Mouse (Mus musculus) hindbrain, embryonic 16.5 days (tissue): ENCODE data around the gene Fkbp4. TPM values are rescaled to one million over a fixed set of nuclear protein-coding genes. Genes with fewer than 3 reads are reported as not detected.

ENCODE experiments used
- ATAC-seq: fragments of 200-750 bp; cut with Nextera tagmentation; 2 replicates; pipeline ENCODE4 v1.8.0; 2017; ENCODE audit warnings: moderate TSS enrichment, moderate library complexity
- H3K27ac ChIP-seq: fragments of 300-500 bp; sonication (generic); 2 replicates; pipeline ENCODE4 v1.5.1; 2014; ENCODE audit warnings: low read depth, mild to moderate bottlenecking, control low read depth, low read length, moderate library complexity
- H3K27me3 ChIP-seq: fragments of 300-500 bp; sonication (generic); replicated peaks from 2 replicates; pipeline ENCODE4 v1.6.1; 2014; ENCODE audit warnings: low read length; ENCODE audit not compliant: control insufficient read depth, insufficient read depth
- H3K36me3 ChIP-seq: fragments of 300-500 bp; sonication (generic); 2 replicates; pipeline ENCODE4 v1.6.1; 2014; ENCODE audit warnings: mild to moderate bottlenecking, low read length, moderate library complexity, mixed read lengths; ENCODE audit not compliant: control insufficient read depth, insufficient read depth
- H3K4me1 ChIP-seq: fragments of 300-500 bp; sonication (generic); 2 replicates; pipeline ENCODE4 v1.6.1; 2014; ENCODE audit warnings: low read depth, low read length; ENCODE audit not compliant: control insufficient read depth, insufficient read depth
- H3K4me2 ChIP-seq: fragments of 300-500 bp; sonication (generic); 2 replicates; pipeline ENCODE4 v1.6.1; 2014; ENCODE audit warnings: mild to moderate bottlenecking, low read length, control low read depth, moderate library complexity
- H3K4me3 ChIP-seq: fragments of 300-500 bp; sonication (generic); 2 replicates; pipeline ENCODE4 v1.5.1; 2014; ENCODE audit warnings: mild to moderate bottlenecking, low read length, control low read depth, moderate library complexity
- H3K9ac ChIP-seq: fragments of 300-500 bp; sonication (generic); 2 replicates; pipeline ENCODE4 v1.6.1; 2014; ENCODE audit warnings: low read depth, mild to moderate bottlenecking, control low read depth, low read length, moderate library complexity
- H3K9me3 ChIP-seq: fragments of 300-500 bp; sonication (generic); 2 replicates; pipeline ENCODE4 v1.6.1; 2014; ENCODE audit warnings: mild to moderate bottlenecking, low read length, moderate library complexity; ENCODE audit not compliant: control insufficient read depth
- WGBS: fragments of 180-500 bp; shearing (Covaris S2); extraction: QIAGEN DNeasy Blood & Tissue Kit; methylation state at CpG from one replicate; pipeline ENCODE4 v1.1.7; 2014; 5-methylcytosine and 5-hydroxymethylcytosine counted together
- polyA plus RNA-seq: library from polyadenylated mRNA; unstranded; fragments of >200 nt; fragmentation: Nextera tagmentation; extraction: Ambion mirVana; gene quantifications from 2 replicates; pipeline ENCODE4 v1.2.1, GENCODE M21; 2015

Gene Fkbp4
- polyA plus RNA-seq, result 341 and 344 TPM in 2 replicates

DNA sequence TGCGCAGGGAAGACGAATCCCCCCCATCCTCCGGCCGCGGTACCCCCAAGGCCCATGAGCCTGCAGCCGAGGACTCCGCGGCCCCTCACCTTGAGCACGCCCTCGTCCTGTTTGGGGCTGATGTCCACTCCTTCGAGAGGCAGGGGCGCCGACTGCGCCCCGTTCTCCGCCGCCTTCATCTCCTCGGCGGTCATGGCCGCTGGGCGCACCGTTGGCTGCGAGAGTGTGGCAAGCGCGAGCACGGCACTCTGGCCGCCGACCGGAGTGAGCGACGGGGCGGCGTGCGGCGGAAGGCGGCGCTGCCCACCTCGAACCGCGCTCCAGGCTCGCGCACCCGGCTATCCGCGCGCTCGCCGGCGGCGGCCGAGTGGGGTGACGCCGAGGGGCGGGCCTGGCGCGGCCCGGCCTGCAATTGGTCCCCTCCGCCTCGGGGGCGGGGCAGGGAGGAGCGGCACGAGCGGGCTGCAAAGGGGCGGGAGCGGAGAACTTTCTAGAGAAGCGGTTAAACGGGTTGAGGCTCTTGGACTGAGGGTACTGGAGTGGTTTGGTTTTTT is at the start of gene Fkbp4:
Gene Fkbp4 (minus strand): TSS at position 361 of the 554 bp plus-strand sequence.
- H3K4me2 ChIP-seq, result peak within 1 kb of the TSS; percentile 82
- under 1% methylated on average over 60 of the region's 67 CpGs for WGBS
- H3K4me3 ChIP-seq, result peak within 1 kb of the TSS; percentile 90
- H3K9me3 ChIP-seq, result no peaks in the 10 kb centered on the region
- H3K9ac ChIP-seq, result peak within 1 kb of the TSS; percentile 98
- H3K36me3 ChIP-seq, result peaks cover 21% of the 10 kb centered on the region
- H3K27me3 ChIP-seq, result no peaks in the 10 kb centered on the region
- peak within 1 kb of the TSS; percentile 94 for H3K27ac ChIP-seq
- ATAC-seq, result peak; percentile 95
- H3K4me1 ChIP-seq, result peaks cover 14% of the 10 kb centered on the region

DNA sequence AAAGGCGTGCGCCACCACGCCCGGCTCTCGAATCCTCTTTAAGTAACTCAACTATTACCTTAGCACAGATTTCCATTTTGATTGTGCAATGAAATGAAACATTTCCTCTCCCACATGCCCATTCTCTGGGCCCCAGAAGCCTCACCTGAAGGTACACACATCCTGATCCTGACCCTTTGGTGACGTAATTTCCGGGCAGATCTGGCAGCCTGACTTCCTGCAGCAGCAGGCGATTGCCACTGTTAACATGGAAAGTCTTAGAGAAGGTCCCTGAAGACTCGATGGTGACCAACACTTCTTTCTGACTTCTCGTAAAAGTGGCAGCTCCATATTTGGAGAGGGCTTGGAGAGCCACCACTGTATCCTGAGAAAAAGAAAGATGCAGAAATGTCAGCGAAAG is 49.3 kb upstream of the Fkbp4 start:
- H3K9ac ChIP-seq, result no peak overlapping the region
- H3K27me3 ChIP-seq, result no peaks in the 10 kb centered on the region
- H3K4me2 ChIP-seq, result no peak overlapping the region
- no peak for ATAC-seq
- no peak overlapping the region for H3K4me3 ChIP-seq
- no peaks in the 10 kb centered on the region for H3K4me1 ChIP-seq
- no peaks in the 10 kb centered on the region for H3K9me3 ChIP-seq
- no peak overlapping the region for H3K27ac ChIP-seq
- 96% methylated on average over 11 of the region's 11 CpGs for WGBS
- no peaks in the 10 kb centered on the region for H3K36me3 ChIP-seq

DNA sequence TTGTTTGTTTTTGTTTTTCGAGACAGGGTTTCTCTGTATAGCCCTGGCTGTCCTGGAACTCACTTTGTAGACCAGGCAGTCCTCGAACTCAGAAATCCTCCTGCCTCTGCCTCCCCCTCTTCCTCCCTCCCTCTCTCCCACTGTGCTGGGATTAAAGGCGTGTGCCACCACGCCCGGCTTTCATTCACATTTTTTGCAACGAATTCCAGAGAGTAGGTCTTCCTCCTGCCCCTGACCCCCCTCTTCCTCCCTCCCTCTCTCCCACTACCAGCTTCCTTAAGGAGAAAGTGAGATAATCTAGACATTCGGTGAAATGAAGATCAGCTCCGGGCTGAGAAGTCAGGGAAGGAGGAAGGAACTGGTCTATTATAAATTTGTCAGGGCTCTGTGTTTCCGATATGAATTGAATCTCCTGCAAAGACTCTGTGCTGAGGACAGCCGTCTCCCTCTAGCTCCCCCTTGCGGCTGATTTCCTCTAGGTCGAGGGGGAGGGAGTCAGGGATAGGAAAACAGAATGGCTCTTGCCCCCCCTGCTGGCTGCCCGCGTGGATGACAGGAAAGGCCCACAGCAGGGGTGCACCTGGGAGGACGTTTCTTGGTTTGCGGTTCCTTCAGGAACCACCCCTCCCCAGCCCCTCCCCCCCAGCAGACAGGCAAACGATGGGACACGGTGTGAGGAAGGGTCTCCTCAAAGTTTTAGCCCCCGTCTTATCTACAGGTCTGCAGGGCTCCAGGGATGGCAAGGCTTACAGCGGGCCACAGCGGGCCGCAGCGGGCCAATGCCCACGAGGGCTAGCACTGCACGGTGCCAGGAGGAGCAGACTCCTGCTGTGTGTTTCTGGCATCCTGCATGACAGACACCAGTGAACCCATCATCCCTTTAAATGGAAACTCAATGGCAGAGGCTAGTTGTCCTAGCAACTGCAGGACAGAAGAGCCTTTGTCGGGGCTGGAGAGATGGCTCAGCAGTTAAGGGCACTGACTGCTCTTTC is 41.3 kb upstream of the Fkbp4 start:
- ATAC-seq, result peak; percentile 95
- H3K9me3 ChIP-seq, result no peaks in the 10 kb centered on the region; the same call in 1 of the 2 replicates
- 17% methylated on average over 25 of the region's 26 CpGs for WGBS
- H3K27me3 ChIP-seq, result no peaks in the 10 kb centered on the region
- peaks cover 2% of the 10 kb centered on the region; the same call in 1 of the 2 replicates for H3K4me1 ChIP-seq
- H3K9ac ChIP-seq, result peak overlapping the region; percentile 8; the same call in 1 of the 2 replicates
- H3K27ac ChIP-seq, result no peak overlapping the region
- no peaks in the 10 kb centered on the region for H3K36me3 ChIP-seq
- H3K4me3 ChIP-seq, result peak overlapping the region; percentile 20
- H3K4me2 ChIP-seq, result peak overlapping the region; percentile 45

DNA sequence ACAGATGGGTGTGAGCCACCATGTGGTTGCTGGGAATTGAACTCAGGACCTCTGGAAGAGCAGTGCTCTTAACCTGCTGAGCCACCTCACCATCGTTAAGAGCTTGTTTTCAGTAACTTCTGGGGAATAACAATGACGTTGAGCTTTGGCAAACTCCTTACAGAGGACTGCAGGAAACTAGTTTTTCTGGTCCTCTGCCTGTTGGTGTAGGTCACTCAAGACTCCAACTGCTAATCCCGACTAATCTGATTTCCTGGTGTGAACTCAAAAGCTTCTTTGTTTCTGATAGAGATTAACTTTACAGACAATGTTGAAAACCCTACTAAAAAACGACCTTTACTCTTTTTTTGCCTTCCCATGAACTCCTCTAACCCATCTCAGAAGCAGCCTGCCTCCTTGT is 39.0 kb upstream of the Fkbp4 start:
- no peaks in the 10 kb centered on the region; the same call in 1 of the 2 replicates for H3K9me3 ChIP-seq
- H3K9ac ChIP-seq, result no peak overlapping the region
- 28% methylated on average over 4 of the region's 4 CpGs for WGBS
- H3K27ac ChIP-seq, result no peak overlapping the region
- H3K36me3 ChIP-seq, result no peaks in the 10 kb centered on the region
- H3K4me3 ChIP-seq, result no peak overlapping the region
- ATAC-seq, result no peak
- no peaks in the 10 kb centered on the region for H3K27me3 ChIP-seq
- H3K4me2 ChIP-seq, result no peak overlapping the region
- H3K4me1 ChIP-seq, result peaks cover 2% of the 10 kb centered on the region; the same call in 1 of the 2 replicates

DNA sequence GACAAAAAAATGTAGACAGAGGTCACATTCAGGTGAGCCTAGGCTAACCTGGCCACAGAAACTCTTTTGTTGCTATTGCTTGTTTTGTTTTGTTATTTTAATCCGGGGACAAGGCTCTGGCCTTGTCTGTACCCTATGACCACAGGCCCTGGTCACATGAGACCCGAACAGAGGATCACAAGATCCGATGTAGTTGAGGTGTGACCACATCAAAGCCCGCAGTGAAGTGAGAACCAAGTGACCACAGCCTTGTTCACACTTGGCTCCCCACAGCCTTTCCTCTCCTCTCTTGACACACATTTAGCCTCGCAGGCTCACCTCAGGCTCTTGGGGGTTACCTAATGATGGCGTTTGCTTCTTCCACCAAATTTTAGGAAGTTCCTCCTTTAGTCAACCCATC is 35.6 kb upstream of the Fkbp4 start:
- Histone ChIP-seq H3K4me3 (no peak overlapping the region), H3K36me3 (no peaks in the 10 kb centered on the region), H3K4me2 (no peak overlapping the region), H3K4me1 (no peaks in the 10 kb centered on the region), H3K9ac (no peak overlapping the region), H3K9me3 (no peaks in the 10 kb centered on the region; the same call in 1 of the 2 replicates), H3K27ac (no peak overlapping the region), H3K27me3 (no peaks in the 10 kb centered on the region; the same call in 1 of the 2 replicates)
- WGBS, result 94% methylated on average over 6 of the region's 6 CpGs
- ATAC-seq, result no peak

GRCm38 (mm10) chr6:128469451-128469850 is 31.0 kb upstream of the Fkbp4 start:
- WGBS, result 9% methylated on average over 11 of the region's 12 CpGs

GRCm38 (mm10) chr6:128467298-128467697 is 28.8 kb upstream of the Fkbp4 start:
- WGBS, result 50% methylated on average over 2 of the region's 2 CpGs
- ATAC-seq, result no peak

More at GRCm38 (mm10) chr6:128469451-128469850, 31.0 kb upstream of the Fkbp4 start:
- no peaks in the 10 kb centered on the region for H3K36me3 ChIP-seq
- ATAC-seq, result no peak
- no peaks in the 10 kb centered on the region; the same call in 1 of the 2 replicates for H3K27me3 ChIP-seq
- no peak overlapping the region for H3K9ac ChIP-seq
- H3K9me3 ChIP-seq, result no peaks in the 10 kb centered on the region
- H3K4me1 ChIP-seq, result no peaks in the 10 kb centered on the region
- no peak overlapping the region for H3K4me2 ChIP-seq
- H3K27ac ChIP-seq, result no peak overlapping the region
- H3K4me3 ChIP-seq, result no peak overlapping the region

DNA sequence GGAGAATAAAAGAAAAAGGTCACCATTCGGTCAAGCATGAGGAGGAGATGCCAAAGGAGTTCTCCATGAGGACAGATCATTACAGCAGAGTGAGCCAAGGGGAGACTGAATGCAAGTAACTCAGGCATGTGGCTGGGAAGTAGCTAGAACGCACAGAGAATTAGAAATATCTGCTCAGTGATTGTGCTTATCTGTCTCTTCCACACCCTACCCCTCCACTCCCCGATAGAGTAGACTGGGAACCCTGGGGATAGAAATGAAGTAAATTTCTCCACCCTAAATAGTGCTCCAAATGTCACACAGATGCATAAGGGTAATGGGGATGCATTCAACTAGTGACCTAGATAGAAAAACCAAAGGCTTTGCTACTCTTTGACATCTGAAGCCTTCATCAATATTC is 28.1 kb upstream of the Fkbp4 start:
- H3K4me3 ChIP-seq, result no peak overlapping the region
- WGBS, result 63% methylated on average over 3 of the region's 3 CpGs

More at GRCm38 (mm10) chr6:128467298-128467697, 28.8 kb upstream of the Fkbp4 start:
- Histone ChIP-seq H3K27ac (no peak overlapping the region), H3K9ac (no peak overlapping the region), H3K27me3 (no peaks in the 10 kb centered on the region; the same call in 1 of the 2 replicates), H3K4me3 (no peak overlapping the region), H3K9me3 (no peaks in the 10 kb centered on the region), H3K4me2 (no peak overlapping the region), H3K4me1 (no peaks in the 10 kb centered on the region), H3K36me3 (no peaks in the 10 kb centered on the region)

DNA sequence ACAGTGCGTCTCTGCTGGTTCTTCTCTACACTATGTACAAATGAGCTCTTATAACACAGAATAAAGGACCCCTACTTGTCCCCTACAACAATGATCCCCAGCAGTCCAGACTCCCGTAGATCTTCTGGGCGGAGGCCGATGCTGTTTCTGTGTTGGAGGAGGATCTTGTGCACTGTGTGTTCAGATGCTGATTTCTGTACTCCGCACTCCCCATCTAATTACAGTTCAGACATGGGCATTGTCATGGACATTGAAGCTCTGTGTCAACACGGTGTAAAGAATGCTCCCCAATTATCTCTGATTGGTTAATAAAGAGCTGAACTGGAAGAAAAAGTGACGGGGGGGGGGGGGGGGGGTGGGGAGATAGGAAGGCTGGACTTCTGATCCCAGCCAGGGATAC is 27.6 kb upstream of the Fkbp4 start:
- H3K36me3 ChIP-seq, result no peaks in the 10 kb centered on the region
- H3K4me1 ChIP-seq, result no peaks in the 10 kb centered on the region
- H3K27ac ChIP-seq, result no peak overlapping the region
- no peaks in the 10 kb centered on the region for H3K9me3 ChIP-seq
- WGBS, result 25% methylated on average over 7 of the region's 7 CpGs
- no peak overlapping the region for H3K4me2 ChIP-seq
- no peak overlapping the region for H3K9ac ChIP-seq
- H3K4me3 ChIP-seq, result no peak overlapping the region
- ATAC-seq, result no peak
- H3K27me3 ChIP-seq, result no peaks in the 10 kb centered on the region; the same call in 1 of the 2 replicates

More for the DNA sequence above, 28.1 kb upstream of the Fkbp4 start:
- no peak overlapping the region for H3K9ac ChIP-seq
- no peaks in the 10 kb centered on the region for H3K9me3 ChIP-seq
- H3K36me3 ChIP-seq, result no peaks in the 10 kb centered on the region
- H3K27ac ChIP-seq, result no peak overlapping the region
- H3K27me3 ChIP-seq, result no peaks in the 10 kb centered on the region; the same call in 1 of the 2 replicates
- no peaks in the 10 kb centered on the region for H3K4me1 ChIP-seq
- no peak overlapping the region for H3K4me2 ChIP-seq
- no peak for ATAC-seq
